Mouse (Mus musculus): Measurements from ENCODE around the gene Cped1. TPM values are rescaled to one million over a fixed set of nuclear protein-coding genes. Genes with fewer than 3 reads are reported as not detected.

Cped1 gene
- total and polyA plus RNA-seq, 2 experiments from 2014 or later: 2.5 to 4.4 TPM

GRCm38 (mm10) chr6:22017631-22018030 is 31.9 kb downstream of the Cped1 start:
- H3K9me3 ChIP-seq (ENCODE audit: low read length): no peaks in the 10 kb centered on the region
- H3K27ac ChIP-seq (ENCODE audit: low read depth, low read length): no peak overlapping the region
- no peak overlapping the region for H3K9ac ChIP-seq (replicated peaks; ENCODE audit: low read length, poor library complexity, severe bottlenecking)
- ATAC-seq (ENCODE audit: low FRiP score) (no peak), DNase-seq (ENCODE audit: low spot score) (no peak)
- no peaks in the 10 kb centered on the region for H3K27me3 ChIP-seq (ENCODE audit: insufficient read depth, low read length)
- H3K4me1 ChIP-seq (ENCODE audit: insufficient read depth, low read length): no peaks in the 10 kb centered on the region
- TF ChIP-seq CTCF (IDR thresholded peaks at IDR 0.05): no peak
- H3K4me2 ChIP-seq (ENCODE audit: low read depth, low read length, poor library complexity, severe bottlenecking): no peak overlapping the region
- H3K36me3 ChIP-seq (ENCODE audit: insufficient read depth, low read length): no peaks in the 10 kb centered on the region
- H3K4me3 ChIP-seq (ENCODE audit: low read depth, low read length): no peak overlapping the region
- WGBS: 78% methylated on average over 7 of the region's 7 CpGs

GRCm38 (mm10) chr6:22018768-22019445 is 33.2 kb downstream of the Cped1 start:
- H3K27me3 ChIP-seq (ENCODE audit: insufficient read depth, low read length): no peaks in the 10 kb centered on the region
- H3K27ac ChIP-seq (ENCODE audit: low read depth, low read length): no peak overlapping the region
- TF ChIP-seq CTCF (IDR thresholded peaks at IDR 0.05): no peak
- H3K4me1 ChIP-seq (ENCODE audit: insufficient read depth, low read length): no peaks in the 10 kb centered on the region
- H3K36me3 ChIP-seq (ENCODE audit: insufficient read depth, low read length): no peaks in the 10 kb centered on the region
- H3K9me3 ChIP-seq (ENCODE audit: low read length): no peaks in the 10 kb centered on the region
- H3K4me2 ChIP-seq (ENCODE audit: low read depth, low read length, poor library complexity, severe bottlenecking): no peak overlapping the region
- no peak overlapping the region for H3K4me3 ChIP-seq (ENCODE audit: low read depth, low read length)
- DNase-seq (ENCODE audit: low spot score): no peak
- H3K9ac ChIP-seq (replicated peaks; ENCODE audit: low read length, poor library complexity, severe bottlenecking): no peak overlapping the region
- 62% methylated on average over 8 of the region's 8 CpGs for WGBS
- ATAC-seq (ENCODE audit: low FRiP score): no peak

GRCm38 (mm10) chr6:22019637-22020036 is 33.9 kb downstream of the Cped1 start:
- no peak for DNase-seq (ENCODE audit: low spot score)
- no peak overlapping the region for H3K4me3 ChIP-seq (ENCODE audit: low read depth, low read length)
- no peak overlapping the region for H3K9ac ChIP-seq (replicated peaks; ENCODE audit: low read length, poor library complexity, severe bottlenecking)
- WGBS: 55% methylated on average over 10 of the region's 10 CpGs
- no peak for ATAC-seq (ENCODE audit: low FRiP score)
- TF ChIP-seq CTCF (IDR thresholded peaks at IDR 0.05): no peak
- no peaks in the 10 kb centered on the region for H3K36me3 ChIP-seq (ENCODE audit: insufficient read depth, low read length)
- no peaks in the 10 kb centered on the region for H3K9me3 ChIP-seq (ENCODE audit: low read length)
- no peaks in the 10 kb centered on the region for H3K27me3 ChIP-seq (ENCODE audit: insufficient read depth, low read length)
- no peak overlapping the region for H3K27ac ChIP-seq (ENCODE audit: low read depth, low read length)
- H3K4me2 ChIP-seq (ENCODE audit: low read depth, low read length, poor library complexity, severe bottlenecking): no peak overlapping the region
- H3K4me1 ChIP-seq (ENCODE audit: insufficient read depth, low read length): no peaks in the 10 kb centered on the region

- ATAC-seq (ENCODE audit: low FRiP score): no peak
- no peaks in the 10 kb centered on the region for H3K9me3 ChIP-seq (ENCODE audit: low read length)
- H3K36me3 ChIP-seq (ENCODE audit: insufficient read depth, low read length): no peaks in the 10 kb centered on the region
- 76% methylated on average over 5 of the region's 5 CpGs for WGBS
- TF ChIP-seq CTCF (IDR thresholded peaks at IDR 0.05): no peak
- H3K4me3 ChIP-seq (ENCODE audit: low read depth, low read length): no peak overlapping the region
- H3K9ac ChIP-seq (replicated peaks; ENCODE audit: low read length, poor library complexity, severe bottlenecking): no peak overlapping the region
- H3K27me3 ChIP-seq (ENCODE audit: insufficient read depth, low read length): no peaks in the 10 kb centered on the region
- no peak for DNase-seq (ENCODE audit: low spot score)
- no peak overlapping the region for H3K27ac ChIP-seq (ENCODE audit: low read depth, low read length)
- H3K4me2 ChIP-seq (ENCODE audit: low read depth, low read length, poor library complexity, severe bottlenecking): no peak overlapping the region
- H3K4me1 ChIP-seq (ENCODE audit: insufficient read depth, low read length): no peaks in the 10 kb centered on the region
Observed at GRCm38 (mm10) chr6:22020696-22021095, 35.0 kb downstream of the Cped1 start.

- H3K4me1 ChIP-seq (ENCODE audit: insufficient read depth, low read length): no peaks in the 10 kb centered on the region
- no peak overlapping the region for H3K4me3 ChIP-seq (ENCODE audit: low read depth, low read length)
- H3K9me3 ChIP-seq (ENCODE audit: low read length): no peaks in the 10 kb centered on the region
- H3K36me3 ChIP-seq (ENCODE audit: insufficient read depth, low read length): no peaks in the 10 kb centered on the region
- no peak for DNase-seq (ENCODE audit: low spot score)
- no peak overlapping the region for H3K9ac ChIP-seq (replicated peaks; ENCODE audit: low read length, poor library complexity, severe bottlenecking)
- no peaks in the 10 kb centered on the region for H3K27me3 ChIP-seq (ENCODE audit: insufficient read depth, low read length)
- 89% methylated on average over 3 of the region's 3 CpGs for WGBS
- ATAC-seq (ENCODE audit: low FRiP score): no peak
- H3K27ac ChIP-seq (ENCODE audit: low read depth, low read length): no peak overlapping the region
- TF ChIP-seq CTCF (IDR thresholded peaks at IDR 0.05): no peak
- H3K4me2 ChIP-seq (ENCODE audit: low read depth, low read length, poor library complexity, severe bottlenecking): no peak overlapping the region
Observed at GRCm38 (mm10) chr6:22021315-22021714, 35.6 kb downstream of the Cped1 start.

GRCm38 (mm10) chr6:22024168-22024567 is 38.5 kb downstream of the Cped1 start:
- no peak overlapping the region for H3K4me2 ChIP-seq (ENCODE audit: low read depth, low read length, poor library complexity, severe bottlenecking)
- no peaks in the 10 kb centered on the region for H3K27me3 ChIP-seq (ENCODE audit: insufficient read depth, low read length)
- H3K27ac ChIP-seq (ENCODE audit: low read depth, low read length): no peak overlapping the region
- WGBS: 88% methylated on average over 2 of the region's 2 CpGs
- no peak for TF ChIP-seq CTCF (IDR thresholded peaks at IDR 0.05)
- H3K9ac ChIP-seq (replicated peaks; ENCODE audit: low read length, poor library complexity, severe bottlenecking): no peak overlapping the region
- DNase-seq (ENCODE audit: low spot score): no peak
- no peak for ATAC-seq (ENCODE audit: low FRiP score)
- H3K36me3 ChIP-seq (ENCODE audit: insufficient read depth, low read length): no peaks in the 10 kb centered on the region
- H3K9me3 ChIP-seq (ENCODE audit: low read length): no peaks in the 10 kb centered on the region
- H3K4me1 ChIP-seq (ENCODE audit: insufficient read depth, low read length): no peaks in the 10 kb centered on the region
- H3K4me3 ChIP-seq (ENCODE audit: low read depth, low read length): no peak overlapping the region
